Mouse (Mus musculus): ENCODE measurements around the gene Cacng5. TPM values are rescaled to one million over a fixed set of nuclear protein-coding genes. Genes with fewer than 3 reads are reported as not detected.

Cacng5 gene
- polyA plus RNA-seq, 2 experiments, result 0.03 TPM; not detected in 1

DNA sequence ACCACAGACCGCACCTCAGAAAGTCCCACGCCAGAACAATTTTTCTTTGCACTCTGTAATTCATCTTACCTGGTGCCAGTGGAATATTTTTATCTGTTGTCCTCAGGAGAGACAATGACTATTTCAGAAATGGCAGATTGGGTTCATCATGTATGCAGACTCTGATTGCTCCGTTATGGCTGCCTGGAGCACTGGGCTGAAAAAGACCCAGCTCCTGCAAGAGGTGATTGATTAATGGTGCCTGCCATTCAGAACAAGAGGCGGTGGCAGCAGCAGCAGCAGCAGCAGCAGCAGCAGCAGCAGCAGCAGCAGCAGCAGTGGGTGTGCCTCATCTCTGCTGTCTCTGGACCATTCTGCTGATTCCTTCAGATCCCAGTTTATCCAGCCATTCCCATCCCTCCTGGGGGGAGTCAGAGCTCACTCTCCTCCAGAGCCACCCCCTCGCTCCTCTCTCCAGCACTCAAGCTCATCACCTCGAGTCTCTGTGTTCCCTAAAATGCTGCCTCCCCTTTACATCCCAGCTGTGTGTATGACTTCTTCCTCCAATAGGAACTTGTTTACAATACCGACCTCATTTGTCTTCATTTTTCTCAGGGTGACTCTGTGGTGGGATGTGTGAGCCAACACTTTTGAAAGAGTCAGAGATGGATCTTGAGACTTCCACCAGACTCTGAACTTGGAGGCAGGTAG, 81.4 kb downstream of the Cacng5 start:
- Histone ChIP-seq H3K27ac (no peak overlapping the region), H3K9me3 (ENCODE audit: control insufficient read depth, low read length) (no peaks in the 10 kb centered on the region)
- no peak for DNase-seq (ENCODE audit: low read depth in 3 of 3, low spot score in 3 of 3)

More for the DNA sequence above, 81.4 kb downstream of the Cacng5 start:
- no peaks in the 10 kb centered on the region for H3K4me1 ChIP-seq (replicated peaks; ENCODE audit: control insufficient read depth in 2 of 2, insufficient read depth in 2 of 2, low read length in 1 of 2)
- H3K36me3 ChIP-seq (replicated peaks; ENCODE audit: control insufficient read depth, insufficient read depth, low read depth), result no peaks in the 10 kb centered on the region
- ATAC-seq (ENCODE audit: insufficient read depth), result no peak
- WGBS (ENCODE audit: insufficient replicate concordance), result 49% methylated on average over 7 of the region's 7 CpGs
- H3K4me3 ChIP-seq (ENCODE audit: insufficient read depth in 1 of 2, low read depth in 2 of 2, low read length in 2 of 2), result no peak overlapping the region
- no peak overlapping the region for H3K9ac ChIP-seq (replicated peaks)
- no peak overlapping the region for H3K4me2 ChIP-seq (ENCODE audit: low read depth)
- H3K27me3 ChIP-seq (ENCODE audit: control insufficient read depth, insufficient read depth, low read length), result no peaks in the 10 kb centered on the region
- TF ChIP-seq CTCF (IDR thresholded peaks at IDR 0.05; ENCODE audit: low read depth) (no peak), EP300 (IDR thresholded peaks at IDR 0.05; ENCODE audit: low read depth) (no peak)

Other genes starting within 250 kb of the Cacng5 start
- gene Cacng1, start 198.5 kb downstream of the Cacng5 start, polyA plus RNA-seq (2012; rRNA removed), result 0.04 TPM in 1 of 2 replicates, not detected in the other
- gene Cacng1, start 198.5 kb downstream of the Cacng5 start, polyA plus RNA-seq (2014; fragmentation: Nextera tagmentation; extraction: Ambion mirVana), result not detected in 2 replicates
- 0.15 and 0.21 TPM in 2 replicates for gene Cacng4, start 120.5 kb downstream of the Cacng5 start, polyA plus RNA-seq (2012; rRNA removed)
- 0.09 TPM in 1 of 2 replicates, not detected in the other for gene Cacng4, start 120.5 kb downstream of the Cacng5 start, polyA plus RNA-seq (2014; fragmentation: Nextera tagmentation; extraction: Ambion mirVana)

Data from liver, embryonic 14.5 days (tissue).